Mouse (Mus musculus) adipocyte (in vitro differentiated cells): ENCODE data around the gene Iqcn.

Source experiments
- DNase-seq: peaks from one replicate; pipeline ENCODE4 v3.0.0-alpha.2; 2016; ENCODE audit warnings: low spot score

The Iqcn gene

DNA sequence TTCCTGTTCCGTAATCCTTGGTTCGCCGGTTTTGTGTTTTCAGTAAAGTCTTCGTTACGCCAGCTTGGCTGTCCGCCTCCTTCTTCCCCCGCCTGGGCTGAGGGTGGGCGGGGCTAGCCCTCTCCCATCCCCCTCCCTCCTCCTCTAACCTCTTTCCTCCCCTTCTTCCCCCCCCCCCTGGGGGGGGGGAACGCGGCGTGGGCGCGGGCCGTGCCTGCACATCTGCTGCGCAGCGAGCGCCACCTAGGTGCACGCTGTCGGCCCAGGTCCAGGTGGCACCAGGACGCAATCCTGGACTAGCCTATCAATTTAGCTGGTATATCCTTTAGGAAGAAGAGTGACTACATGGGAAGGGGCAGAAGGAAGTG lies 2.7 kb upstream of the Iqcn start:
- peak; percentile 96 for DNase-seq

DNA sequence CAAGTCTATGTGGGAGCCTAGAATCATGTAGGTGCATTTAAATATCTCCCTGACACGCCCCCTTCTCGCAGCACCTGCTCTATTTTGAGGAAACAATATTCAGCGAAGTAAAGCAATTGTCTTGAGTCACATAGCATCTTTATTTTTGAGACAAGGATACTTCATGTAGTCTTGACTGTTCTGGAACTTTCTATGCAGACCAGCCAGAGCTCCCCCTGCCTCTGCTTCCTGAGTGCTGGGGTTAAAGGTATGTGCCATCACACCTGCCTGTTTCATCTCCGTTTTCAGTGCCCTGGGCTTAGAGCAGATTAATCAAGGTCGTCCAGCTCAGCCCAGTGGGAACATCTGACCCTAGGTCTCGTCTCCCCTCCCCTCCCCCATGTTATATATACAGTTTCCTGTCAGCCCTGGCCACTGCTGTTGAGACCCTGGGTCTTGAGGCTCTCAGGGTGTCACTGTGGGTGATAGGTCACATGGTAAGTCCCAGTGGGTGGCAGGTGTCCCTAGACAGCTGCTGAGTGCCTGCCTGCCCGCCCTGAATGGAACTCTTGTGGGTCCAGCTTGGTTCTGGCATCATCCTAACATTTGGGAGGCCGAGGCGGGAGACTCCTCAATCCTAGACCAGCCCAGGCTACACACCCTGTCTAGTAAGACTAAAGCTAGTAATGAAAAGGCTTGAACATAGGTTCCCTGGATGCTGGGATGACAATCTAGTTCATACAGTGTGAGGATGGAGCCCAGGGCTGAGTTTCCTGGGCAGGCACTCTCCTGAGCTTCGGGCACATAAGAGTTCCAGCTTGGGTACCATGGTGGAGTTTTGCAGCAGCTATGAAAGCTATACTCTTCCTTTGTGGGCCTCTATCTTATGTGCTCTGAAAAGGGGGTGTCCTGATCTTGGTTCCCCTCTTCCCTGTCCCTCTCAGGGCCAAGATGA lies 1.9 kb upstream of the Iqcn start:
- DNase-seq: no peak

DNA sequence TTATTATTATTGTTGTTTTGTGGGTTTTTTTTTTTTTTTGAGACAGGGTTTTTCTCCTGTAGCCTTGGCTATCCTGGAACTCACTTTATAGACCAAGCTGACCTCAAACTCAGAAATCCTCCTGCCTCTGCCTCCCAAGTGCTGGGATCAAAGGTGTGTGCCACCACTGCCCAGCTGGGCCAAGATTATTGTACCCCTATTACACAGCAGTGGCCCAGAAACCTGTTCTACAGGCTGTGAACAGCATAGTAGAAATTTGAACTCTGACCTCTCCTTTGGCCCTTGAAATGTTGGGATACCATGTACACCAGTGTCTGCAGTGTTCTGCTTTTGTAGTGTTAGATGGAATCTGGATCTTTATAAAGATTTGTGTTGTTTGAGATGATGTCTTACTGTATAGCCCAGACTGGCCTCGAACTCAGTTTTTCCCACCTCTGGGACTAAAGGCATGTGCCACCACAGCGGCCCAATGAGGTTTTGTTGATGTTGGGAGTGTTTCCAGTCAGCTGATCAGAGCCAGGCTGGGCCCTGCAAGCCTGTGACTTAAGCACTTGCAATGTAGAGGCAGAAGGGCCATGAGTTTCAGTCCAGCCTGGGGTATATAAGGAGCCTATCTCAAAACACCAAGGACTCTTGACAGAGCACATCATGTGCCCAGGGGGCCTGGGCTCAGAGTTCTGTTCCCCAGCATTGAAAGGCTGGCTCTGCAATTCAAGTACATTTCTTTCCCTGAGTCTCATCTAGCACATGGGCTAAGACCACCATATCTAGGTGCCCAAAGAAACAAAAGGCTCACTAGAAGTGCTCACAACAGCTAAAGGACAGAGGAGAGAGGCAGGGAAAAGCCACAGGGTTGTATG lies 1.0 kb upstream of the Iqcn start:
- DNase-seq: peak; percentile 82

DNA sequence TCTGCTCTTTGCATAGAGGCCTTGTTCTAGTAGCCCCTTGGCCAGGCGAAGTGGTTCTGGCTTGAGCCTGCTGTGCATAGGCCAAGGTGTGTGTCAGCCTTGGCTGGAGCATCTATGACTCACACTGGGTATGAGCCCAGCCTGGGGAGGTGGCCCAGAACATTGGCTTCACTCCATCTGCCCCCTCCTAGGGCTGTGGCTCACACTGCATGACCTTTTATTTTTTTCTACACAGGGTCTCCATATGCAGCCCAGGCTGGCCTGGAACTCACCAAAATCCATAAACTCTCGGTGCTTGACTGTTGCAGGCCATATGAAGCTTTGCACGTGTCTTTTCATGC lies 445 bp upstream of the Iqcn start:
- DNase-seq: peak; percentile 91

DNA sequence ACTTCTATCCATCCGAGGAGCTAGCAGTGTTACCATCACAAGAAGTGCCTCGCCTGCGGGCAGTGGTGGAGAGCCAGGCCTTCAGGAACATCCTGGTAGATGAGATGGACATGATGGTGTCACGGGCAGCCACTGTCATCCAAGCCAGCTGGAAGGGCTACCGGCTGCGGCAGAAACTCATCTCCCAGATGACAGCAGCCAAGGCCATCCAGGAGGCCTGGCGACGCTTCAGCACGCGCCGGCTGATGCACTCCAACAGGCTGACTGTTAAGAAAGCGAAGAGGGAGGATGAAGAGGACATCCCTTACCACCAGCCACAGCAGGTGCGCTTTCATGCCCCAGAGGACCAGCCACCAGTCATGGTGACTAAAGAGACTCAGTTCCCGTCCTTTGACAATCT lies 5.0 kb downstream of the Iqcn start:
- no peak for DNase-seq

DNA sequence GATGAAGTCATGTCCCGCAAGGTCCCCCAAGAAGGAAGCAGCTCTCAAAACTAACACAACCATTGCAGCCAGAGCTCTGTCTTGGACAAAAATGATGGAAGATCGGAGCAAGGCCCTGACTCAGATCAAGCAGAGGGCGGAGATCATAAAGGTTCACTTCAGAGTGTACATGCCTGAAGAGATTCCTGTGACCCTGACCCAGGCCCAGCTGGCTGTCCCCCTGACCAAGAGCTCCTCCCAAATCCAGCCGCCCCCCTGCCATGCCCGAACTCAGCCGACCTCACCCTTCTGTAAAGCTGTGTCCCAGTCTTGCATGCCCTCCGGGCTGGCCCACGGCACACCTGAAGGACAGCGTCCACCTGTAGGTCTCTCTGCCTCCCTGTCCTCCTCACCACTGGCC lies 6.5 kb downstream of the Iqcn start:
- DNase-seq: no peak

DNA sequence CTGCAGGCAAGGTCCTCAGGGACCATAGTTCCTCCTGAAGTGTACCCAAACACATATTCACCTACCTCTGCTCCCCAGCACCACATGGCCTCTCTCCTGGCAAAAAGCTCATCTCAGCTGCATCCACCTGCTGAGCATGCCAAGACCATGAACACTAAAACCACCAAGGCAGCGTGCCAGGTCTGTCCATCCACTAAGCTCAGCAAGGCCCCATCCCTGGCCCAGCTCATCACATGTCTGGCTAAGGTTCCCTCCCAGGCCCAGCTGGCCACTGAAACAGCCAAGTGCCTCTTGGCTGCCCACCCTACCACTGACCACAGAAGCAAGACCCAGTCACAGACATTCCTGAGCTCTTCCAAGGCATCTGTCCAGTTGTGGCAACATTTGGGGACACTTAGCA lies 7.0 kb downstream of the Iqcn start:
- DNase-seq: peak; percentile 49

DNA sequence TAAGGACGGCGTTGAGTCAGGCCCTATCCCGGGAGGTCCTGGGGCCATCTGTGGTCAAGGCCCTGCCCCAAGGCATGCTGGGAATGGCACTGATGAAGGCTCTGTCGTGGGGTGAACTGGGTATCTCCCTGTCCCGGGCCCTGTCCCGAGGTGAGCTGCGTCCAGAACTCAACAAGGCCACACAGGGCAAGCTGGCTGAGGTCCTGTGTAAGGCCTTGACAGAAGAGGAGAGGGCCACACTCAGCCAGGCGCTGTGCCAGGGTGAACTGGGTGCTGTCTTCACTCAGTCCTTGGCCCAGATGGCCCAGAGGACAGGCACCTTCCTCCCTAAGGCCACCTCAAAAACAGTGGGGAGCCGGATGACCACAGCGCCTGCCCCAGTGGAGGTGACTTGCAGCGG lies 7.8 kb downstream of the Iqcn start:
- no peak for DNase-seq

DNA sequence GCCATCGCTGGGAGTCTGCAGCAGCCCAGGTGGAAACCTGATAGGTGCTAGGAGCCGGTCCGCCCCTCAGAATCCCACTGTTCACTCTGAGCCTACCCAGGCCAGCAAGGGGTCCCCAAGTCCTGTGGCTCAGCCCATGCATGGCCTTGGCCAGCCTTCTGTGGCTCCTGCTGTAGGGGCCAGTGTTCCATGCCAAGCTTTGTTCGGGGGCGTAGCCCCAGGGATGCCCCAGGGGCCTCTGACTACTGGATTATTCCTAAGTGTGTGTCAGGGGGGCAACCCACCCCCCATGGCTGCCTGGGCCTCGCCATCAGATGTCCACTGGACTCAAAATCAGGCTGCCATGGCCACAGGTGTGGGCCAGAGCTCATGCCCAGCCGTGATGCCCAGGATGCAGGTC lies 10.7 kb downstream of the Iqcn start:
- no peak for DNase-seq

DNA sequence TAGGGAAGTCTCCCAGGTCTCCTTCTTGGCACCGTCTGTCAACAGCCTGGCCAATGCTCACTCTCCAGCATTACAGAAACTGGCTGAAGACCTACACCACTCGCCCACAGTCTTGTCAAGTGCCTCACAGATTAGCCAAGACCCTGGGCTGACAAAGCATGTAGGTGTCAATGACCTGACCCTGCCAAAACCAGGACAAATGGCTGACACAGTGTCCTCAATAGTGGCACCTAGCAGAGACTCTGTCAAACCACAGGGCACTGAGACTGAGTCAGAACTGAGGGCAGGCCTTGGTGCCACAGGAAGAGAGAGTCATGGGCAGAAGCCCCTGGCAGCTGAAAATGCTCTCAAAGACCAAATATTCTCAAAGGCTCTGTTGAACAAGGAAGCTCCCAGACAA lies 11.8 kb downstream of the Iqcn start:
- no peak for DNase-seq

DNA sequence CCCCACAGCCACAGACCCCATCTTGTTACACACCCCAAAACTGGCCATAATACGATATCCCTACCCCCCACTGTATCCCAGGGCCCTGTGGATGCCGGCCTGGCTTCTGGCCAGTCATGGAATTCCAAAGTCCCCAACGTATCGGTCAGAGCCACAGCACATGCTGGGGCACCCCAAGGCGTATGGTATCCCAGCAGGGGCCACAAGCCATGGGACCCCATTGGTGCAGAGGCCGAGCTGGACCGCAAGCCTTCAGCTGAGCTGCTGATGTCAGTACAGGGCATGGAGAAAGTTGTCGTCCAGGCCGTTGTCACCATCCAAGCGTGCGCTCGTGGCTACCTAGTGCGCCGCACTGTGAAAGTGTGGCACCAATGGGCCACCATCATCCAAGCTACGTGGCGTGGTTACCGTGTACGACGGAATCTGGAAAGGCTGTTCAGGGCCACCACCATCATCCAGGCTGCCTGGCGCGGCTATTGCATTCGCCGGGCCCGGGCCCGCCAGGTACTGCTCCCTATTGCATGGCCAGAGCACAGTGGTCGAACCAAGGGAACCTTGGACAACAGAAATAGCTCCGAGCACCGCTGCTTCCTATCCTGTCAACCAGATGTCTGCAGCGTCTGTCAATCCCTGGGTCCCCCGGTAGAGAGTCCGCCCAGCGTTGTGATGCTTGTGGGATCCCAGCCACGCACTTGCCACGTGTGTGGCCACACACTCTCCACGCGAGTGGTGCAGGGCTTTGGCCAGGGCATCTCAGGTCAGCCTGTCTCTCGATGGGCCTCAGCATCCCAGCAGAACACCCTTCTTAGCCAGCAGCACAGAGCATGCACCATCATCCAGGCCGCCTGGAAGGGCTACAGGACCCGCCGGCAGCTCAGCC lies 13.5 kb downstream of the Iqcn start:
- no peak for DNase-seq

DNA sequence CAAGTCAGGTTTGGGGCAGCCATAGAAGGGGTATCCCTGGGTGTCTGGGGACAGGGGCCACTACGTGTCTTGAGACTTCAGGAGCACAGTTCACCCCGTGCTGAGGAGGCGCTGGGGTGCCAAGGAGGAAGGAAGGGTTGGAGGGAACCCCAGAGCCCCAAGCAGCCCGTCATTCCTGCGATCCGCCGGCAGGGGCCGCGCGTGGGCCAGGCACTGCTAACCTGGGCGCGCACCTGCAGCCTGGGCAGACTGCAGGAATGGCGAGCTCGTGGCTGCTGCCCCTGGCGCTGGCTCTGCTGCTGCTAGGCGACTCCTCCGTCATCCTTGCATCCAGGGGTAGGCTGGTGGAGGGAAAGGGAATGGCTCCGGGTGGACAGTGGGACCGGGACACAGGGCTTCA lies 15.0 kb downstream of the Iqcn start, which contains the start of gene Gm3336:
Gm3336 (plus strand) TSS at position 247 of the 400 bp plus-strand sequence.
- DNase-seq: no peak

DNA sequence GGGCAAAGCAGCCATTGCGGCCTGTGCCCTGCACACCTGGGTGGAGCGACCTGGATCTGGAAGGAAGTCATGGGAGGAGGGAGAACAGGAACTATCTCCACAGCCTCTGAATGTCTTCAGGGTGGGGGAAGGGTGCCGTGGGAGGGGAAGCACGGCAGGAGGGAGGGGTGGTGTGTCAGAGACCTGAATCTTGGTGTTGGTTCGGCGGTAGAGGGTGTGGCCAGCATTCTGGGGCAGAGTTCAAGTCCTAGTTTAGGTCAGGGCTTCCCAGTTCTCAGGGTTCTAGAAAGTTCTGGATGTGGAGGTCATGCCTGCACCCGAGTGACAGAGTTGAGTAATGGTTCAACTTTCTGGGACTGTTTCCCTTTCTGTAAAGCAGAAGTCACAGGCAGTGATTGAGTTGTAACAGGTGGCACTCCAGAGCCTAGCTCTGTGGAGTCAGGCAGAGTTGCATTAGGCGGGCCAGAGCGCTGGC lies 16.6 kb downstream of the Iqcn start:
- DNase-seq: no peak

DNA sequence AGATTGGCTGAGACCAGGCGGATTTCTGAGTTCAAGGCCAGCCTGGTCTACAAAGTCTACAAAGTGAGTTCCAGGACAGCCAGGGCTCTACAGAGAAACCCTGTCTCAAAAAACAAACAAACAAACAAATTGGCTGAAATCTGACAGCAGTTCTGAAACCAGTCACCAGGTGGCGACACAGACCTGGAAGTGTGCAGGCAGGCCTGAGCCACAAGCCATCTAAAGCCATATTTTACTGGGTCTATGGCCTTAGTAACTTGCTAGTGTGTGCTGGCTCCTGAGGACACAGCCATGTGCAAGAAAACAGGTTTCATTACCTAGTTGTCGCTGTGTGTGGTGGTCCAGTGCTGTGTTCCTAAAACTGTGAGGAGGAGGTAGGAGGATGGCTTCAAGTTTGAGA lies 17.5 kb downstream of the Iqcn start:
- DNase-seq: peak; percentile 92

DNA sequence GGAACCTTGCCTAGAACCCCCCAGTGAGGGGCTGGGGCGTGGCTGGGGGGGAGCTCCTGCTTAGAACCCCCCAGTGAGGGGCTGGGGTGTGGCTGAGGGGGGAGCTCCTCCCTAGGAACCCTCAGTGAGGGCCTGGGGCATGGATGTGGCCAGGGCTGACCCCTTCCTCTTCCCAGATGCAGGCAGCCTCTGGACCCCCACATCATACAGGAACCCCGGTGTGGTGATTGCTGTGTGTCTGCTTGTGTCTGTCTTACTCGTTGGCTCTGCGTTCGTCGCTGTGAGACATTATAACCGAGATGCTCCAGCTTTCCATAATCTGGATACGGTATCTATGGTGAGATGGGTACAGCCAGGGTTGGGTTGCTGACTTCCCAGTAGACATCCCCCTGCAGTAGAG lies 18.3 kb downstream of the Iqcn start:
- DNase-seq: no peak

DNA sequence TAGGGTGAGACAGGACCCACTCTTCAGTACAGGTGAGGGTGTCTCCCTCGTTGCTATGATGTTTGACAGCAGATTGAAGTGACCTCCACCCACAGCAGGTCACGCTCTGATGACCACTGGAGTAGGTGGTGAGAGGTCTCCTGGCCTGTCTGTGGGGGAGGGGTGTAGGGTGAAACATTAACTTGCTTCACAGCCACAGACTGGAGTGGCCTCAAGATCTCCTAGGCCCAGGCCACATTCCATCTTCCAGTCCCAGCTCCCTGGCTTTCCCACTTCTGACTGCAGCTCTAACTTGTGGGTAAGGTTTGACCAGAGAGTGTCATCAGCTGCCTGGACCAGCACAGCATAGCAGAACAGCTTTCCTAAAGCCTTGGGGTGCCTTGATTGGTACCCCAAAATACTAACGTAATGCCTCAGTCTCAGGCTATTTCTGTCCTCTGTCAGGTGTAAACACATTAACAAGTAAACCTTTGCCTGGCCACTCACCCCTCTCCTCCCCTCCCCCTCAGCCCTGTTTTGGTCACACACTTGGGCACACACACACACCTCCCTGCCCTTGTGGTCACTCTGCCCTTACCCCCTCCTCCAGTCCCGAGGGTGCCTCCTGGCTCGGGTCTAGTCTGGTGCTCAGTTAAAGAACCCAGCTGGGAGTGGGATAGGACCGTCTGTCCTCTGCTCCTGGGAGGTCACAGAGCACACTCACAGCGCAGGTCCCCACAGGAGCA lies 20.4 kb downstream of the Iqcn start, which contains the start of gene Pde4c:
Pde4c (plus strand) TSS at position 235 of the 725 bp plus-strand sequence.
- no peak for DNase-seq

DNA sequence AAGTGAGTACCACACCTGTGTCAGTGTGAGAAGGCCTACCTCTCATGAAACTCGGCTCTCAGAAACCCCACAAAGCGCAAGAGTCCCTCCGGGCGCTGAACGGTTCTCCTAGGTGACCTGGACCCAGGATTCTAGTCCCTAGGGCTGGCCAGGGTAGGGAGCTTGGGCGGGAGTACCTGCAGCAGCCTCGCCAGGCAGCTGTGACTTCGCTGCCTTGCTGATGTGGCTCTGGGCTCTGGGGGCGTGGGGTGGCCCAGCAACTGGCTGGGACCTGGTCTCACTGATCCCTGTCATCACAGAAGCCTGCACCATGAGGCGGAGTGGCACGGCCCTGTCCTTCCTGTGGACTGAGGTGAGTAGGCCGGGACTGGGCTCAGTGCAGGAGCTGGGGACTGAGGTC lies 21.0 kb downstream of the Iqcn start:
- no peak for DNase-seq

DNA sequence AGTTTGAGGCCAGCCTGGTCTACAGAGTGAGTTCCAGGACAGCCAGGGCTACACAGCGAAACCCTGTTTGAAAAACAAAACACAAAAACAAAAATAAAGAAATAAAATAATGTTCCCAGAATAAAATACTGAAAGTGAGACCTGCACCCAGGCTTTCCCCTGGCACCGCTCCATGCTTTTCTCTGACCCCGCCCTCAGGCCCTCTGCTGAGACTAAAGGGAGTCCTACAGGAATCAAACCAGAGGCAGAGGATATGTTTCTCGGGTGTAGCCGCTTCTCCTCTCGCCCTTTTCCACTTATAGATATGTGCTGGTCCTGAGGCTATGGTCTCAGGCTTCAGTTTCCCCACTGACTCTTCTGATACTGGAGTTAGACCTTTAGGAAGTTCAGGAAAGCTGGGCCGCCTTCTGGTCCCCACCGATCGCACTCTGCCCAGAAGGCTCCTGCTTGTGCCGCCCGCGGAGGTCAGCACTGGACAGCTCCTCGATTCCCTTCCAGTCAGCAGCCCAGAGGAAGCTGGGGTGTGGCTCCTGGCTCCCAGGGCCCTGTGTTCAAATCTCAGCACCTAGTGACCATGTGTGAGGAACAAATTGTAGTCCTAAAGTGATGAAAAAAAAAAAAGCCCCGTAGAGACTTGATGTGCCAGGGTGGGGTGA lies 22.7 kb downstream of the Iqcn start:
- DNase-seq: peak; percentile 37

DNA sequence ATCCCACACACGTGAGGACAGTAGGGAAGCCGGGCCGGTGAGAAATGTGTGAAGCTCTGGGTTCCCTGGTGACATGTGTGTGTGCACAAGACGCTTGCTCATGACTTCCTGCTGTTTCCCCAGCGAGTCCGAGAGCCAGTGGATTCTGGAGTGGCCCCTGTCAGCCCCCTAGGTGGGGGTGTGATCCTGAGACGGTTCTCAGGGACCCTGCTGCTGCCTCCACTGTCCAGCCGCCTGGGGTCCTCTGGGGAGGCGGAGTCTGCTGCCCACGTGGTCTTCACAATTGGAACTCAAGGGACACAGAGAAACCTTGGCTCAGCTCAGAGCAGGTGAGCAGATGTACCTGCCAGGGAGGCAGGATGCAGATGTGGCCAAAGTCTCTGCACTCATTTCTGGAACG lies 23.5 kb downstream of the Iqcn start:
- no peak for DNase-seq

DNA sequence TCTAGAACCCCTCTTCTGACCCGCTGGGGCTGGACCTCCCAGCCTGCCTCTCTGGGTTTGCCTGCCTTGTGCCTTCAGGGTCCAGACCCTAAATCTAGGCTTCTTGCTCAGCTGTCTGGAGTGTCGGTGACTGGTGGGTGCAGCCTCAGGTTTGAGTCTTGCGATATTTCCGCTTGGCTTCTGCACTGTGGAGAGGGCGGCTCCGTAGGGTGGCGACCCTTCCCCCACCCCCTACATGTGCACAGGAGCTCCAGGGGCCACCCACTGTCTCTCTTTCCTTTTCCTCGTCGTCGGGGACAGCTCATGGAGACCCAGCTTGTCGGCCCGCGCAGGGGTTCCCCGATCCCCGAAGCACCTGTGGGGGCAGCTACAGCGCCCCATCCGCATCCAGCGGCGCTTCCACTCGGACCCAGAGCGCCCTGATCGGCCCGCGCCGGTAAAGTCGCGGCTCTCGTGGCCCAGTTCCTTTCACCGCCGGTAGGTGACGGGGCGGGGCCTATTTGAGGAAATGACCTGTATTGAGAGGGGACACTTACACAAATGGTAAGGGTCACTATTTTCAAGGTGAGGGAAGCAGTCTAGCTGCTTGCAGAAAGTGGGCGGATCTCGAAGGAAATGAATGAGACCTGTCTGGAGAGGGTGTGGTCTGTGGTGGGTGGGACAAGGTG lies 26.7 kb downstream of the Iqcn start:
- no peak for DNase-seq
